Mouse (Mus musculus): ENCODE data around the gene Tshz3. TPM values are rescaled to one million over a fixed set of nuclear protein-coding genes. Genes with fewer than 3 reads are reported as not detected.

Tshz3 gene
- polyA plus RNA-seq, 1 experiment, result 1.5 TPM

DNA sequence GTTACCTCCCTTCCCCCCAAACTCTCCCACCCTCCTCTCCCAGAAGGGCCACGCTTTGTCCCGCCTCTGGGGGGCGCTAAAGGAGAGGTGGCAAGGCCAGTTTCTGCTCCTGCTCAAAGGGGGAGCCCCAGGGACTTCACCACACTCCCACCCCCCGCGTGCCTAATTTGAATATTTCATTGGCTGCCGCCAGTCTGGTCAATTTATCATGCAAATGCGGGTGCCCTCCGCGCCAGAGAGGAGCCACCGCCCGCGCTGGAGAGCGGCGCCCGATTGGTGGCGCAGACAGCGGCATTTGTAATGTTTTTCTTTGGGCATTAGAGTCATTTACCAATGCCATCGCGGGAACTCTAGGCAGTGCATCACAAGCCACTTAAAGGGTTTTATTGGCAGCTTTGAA, 7.4 kb upstream of the Tshz3 start:
- TF ChIP-seq POLR2A (IDR thresholded peaks at IDR 0.05; ENCODE audit: low read depth, low read length) (no peak), CTCF (conservative IDR thresholded peaks at IDR 0.05; ENCODE audit: insufficient read depth, insufficient read length, low read depth, low read length) (peak; percentile 30)
- 5% methylated on average over 19 of the region's 19 CpGs for WGBS
- Histone ChIP-seq H3K4me3 (ENCODE audit: insufficient read depth, low read depth, low read length) (no peak overlapping the region), H3K36me3 (ENCODE audit: control insufficient read depth, insufficient read depth, low read length) (no peaks in the 10 kb centered on the region), H3K27me3 (replicated peaks; ENCODE audit: control insufficient read depth, insufficient read depth, low read length) (0 out of 2 replicates have a peak, but pooled peaks cover 1% of the 10 kb centered on the region), H3K4me1 (ENCODE audit: control insufficient read depth, insufficient read depth, low read length) (no peaks in the 10 kb centered on the region), H3K27ac (ENCODE audit: insufficient read depth, low read depth, low read length) (no peak overlapping the region)
- peak; percentile 23 for DNase-seq

DNA sequence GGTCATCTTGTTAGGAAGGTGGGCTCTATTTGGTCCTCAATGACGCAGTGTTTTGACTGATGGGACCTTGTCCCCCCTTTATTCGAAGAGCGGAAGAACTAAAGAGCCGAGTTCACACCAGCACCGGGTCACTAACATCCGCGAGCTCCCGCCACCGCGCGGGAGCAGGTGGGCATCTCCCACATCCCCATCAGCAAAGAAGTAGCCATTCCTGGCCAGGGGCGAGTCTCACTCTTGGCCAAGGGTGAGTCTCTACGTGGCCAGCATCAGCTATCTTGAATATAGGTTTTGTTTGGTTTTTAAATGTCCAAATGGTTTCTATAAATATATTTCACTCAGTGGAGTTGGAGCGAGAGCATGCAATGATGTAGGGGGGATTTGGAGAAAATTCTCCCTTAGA, 6.3 kb upstream of the Tshz3 start:
- H3K27ac ChIP-seq (ENCODE audit: insufficient read depth, low read depth, low read length), result no peak overlapping the region
- TF ChIP-seq POLR2A (IDR thresholded peaks at IDR 0.05; ENCODE audit: low read depth, low read length), result no peak
- TF ChIP-seq CTCF (conservative IDR thresholded peaks at IDR 0.05; ENCODE audit: insufficient read depth, insufficient read length, low read depth, low read length), result no peak
- WGBS, result 5% methylated on average over 14 of the region's 14 CpGs
- no peak for DNase-seq
- no peak overlapping the region for H3K4me3 ChIP-seq (ENCODE audit: insufficient read depth, low read depth, low read length)
- 0 out of 2 replicates have a peak, but pooled peaks cover 1% of the 10 kb centered on the region for H3K27me3 ChIP-seq (replicated peaks; ENCODE audit: control insufficient read depth, insufficient read depth, low read length)
- no peaks in the 10 kb centered on the region for H3K36me3 ChIP-seq (ENCODE audit: control insufficient read depth, insufficient read depth, low read length)
- no peaks in the 10 kb centered on the region for H3K4me1 ChIP-seq (ENCODE audit: control insufficient read depth, insufficient read depth, low read length)

DNA sequence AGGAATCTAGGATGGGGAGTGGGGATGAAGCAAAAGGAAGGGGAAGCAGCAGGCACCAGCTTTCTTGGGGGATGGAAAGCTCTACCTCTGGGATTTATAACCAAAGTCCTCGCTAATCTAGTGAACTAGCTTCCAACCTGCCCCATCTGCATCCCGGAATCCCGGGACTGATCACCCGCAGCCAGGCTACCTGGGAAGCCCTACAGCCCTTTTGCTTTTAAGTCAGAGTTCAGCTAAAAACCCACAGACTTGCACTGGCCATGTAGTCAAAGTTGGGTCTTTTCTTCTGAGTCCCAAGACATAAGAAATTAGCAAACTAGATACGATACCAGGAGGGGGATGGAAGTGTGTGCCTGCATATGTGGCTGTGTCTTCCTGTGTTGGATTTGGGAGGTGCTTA, 5.5 kb upstream of the Tshz3 start:
- Histone ChIP-seq H3K36me3 (ENCODE audit: control insufficient read depth, insufficient read depth, low read length) (no peaks in the 10 kb centered on the region), H3K27ac (ENCODE audit: insufficient read depth, low read depth, low read length) (no peak overlapping the region), H3K27me3 (replicated peaks; ENCODE audit: control insufficient read depth, insufficient read depth, low read length) (0 out of 2 replicates have a peak, but pooled peaks cover 1% of the 10 kb centered on the region), H3K4me1 (ENCODE audit: control insufficient read depth, insufficient read depth, low read length) (no peaks in the 10 kb centered on the region), H3K4me3 (ENCODE audit: insufficient read depth, low read depth, low read length) (no peak overlapping the region)
- DNase-seq, result no peak
- TF ChIP-seq POLR2A (IDR thresholded peaks at IDR 0.05; ENCODE audit: low read depth, low read length), result no peak
- TF ChIP-seq CTCF (conservative IDR thresholded peaks at IDR 0.05; ENCODE audit: insufficient read depth, insufficient read length, low read depth, low read length), result no peak
- 15% methylated on average over 5 of the region's 5 CpGs for WGBS

DNA sequence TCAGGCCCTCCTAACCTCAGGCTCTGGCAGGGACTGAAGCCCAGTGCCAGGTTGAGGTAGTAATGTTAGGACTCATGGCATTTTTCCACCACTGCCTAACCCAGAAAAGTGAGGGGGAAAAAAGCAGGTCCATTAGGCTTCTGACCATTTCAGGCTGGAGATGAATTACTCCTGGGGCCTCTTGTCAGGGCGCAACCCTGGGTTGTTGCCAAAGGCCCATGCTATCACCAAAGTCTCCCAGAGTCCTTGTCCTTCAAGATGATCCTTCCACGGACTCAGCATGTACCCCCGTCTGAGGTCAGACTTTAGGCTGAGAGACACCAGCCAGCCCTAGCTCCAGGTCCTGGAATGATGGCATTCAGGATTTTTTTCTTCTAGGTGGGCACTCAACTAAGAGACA, 4.8 kb upstream of the Tshz3 start:
- H3K27ac ChIP-seq (ENCODE audit: insufficient read depth, low read depth, low read length), result no peak overlapping the region
- H3K4me3 ChIP-seq (ENCODE audit: insufficient read depth, low read depth, low read length), result no peak overlapping the region
- 63% methylated on average over 3 of the region's 3 CpGs for WGBS
- H3K36me3 ChIP-seq (ENCODE audit: control insufficient read depth, insufficient read depth, low read length), result no peaks in the 10 kb centered on the region
- 0 out of 2 replicates have a peak, but pooled peaks cover 1% of the 10 kb centered on the region for H3K27me3 ChIP-seq (replicated peaks; ENCODE audit: control insufficient read depth, insufficient read depth, low read length)
- DNase-seq, result no peak
- H3K4me1 ChIP-seq (ENCODE audit: control insufficient read depth, insufficient read depth, low read length), result no peaks in the 10 kb centered on the region
- TF ChIP-seq POLR2A (IDR thresholded peaks at IDR 0.05; ENCODE audit: low read depth, low read length) (no peak), CTCF (conservative IDR thresholded peaks at IDR 0.05; ENCODE audit: insufficient read depth, insufficient read length, low read depth, low read length) (no peak)

DNA sequence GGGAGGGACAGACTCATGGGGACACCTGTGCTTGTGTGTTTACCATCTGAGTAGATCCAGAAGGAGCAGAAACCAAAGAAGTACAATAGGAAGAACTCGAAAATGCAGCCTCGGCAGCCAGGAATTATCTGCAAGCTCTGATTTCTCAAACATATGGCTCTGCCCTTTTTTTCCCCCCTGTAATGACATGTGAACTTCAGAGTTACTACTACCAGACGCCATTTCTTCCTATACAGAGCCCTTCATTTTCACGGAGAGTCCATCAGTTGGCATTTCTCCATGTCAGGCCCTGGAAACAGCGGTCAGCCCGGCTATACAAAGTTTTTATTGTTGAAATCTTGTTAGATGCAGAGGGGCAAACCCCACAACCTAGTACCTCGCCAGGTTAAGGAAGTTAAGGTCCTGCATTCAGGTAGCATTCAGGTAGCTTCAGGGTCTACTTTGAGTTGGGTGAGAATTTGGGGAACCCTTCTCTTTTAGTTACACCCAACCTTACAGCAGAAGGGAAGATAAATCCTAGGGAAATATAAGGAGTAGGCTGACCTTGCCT, 3.2 kb upstream of the Tshz3 start:
- Histone ChIP-seq H3K36me3 (ENCODE audit: control insufficient read depth, insufficient read depth, low read length) (no peaks in the 10 kb centered on the region), H3K27ac (ENCODE audit: insufficient read depth, low read depth, low read length) (no peak overlapping the region), H3K4me1 (ENCODE audit: control insufficient read depth, insufficient read depth, low read length) (no peaks in the 10 kb centered on the region), H3K27me3 (replicated peaks; ENCODE audit: control insufficient read depth, insufficient read depth, low read length) (0 out of 2 replicates have a peak, but pooled peaks cover 1% of the 10 kb centered on the region), H3K4me3 (ENCODE audit: insufficient read depth, low read depth, low read length) (no peak overlapping the region)
- DNase-seq, result no peak
- 44% methylated on average over 7 of the region's 7 CpGs for WGBS
- TF ChIP-seq POLR2A (IDR thresholded peaks at IDR 0.05; ENCODE audit: low read depth, low read length), result no peak
- TF ChIP-seq CTCF (conservative IDR thresholded peaks at IDR 0.05; ENCODE audit: insufficient read depth, insufficient read length, low read depth, low read length), result no peak

DNA sequence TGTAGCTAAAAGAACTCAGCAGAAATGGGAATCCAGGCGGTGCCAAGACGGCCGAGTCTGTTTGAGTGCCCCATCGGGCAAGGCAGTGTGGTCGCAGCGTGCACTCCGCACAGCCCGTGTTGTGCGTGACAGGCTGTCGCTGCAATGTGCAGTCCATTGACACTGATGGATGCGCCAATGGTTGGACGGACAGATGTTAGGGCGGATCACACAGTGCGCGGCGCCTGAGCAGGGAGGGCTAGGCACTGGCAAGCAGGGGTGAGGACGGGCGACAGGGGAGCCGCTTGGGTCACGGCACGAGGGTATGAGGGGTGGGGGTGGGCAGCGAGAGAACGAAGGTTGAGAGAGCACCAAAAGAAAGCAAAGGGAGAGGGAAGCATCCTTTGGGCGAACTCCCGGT, 2.6 kb upstream of the Tshz3 start:
- no peaks in the 10 kb centered on the region for H3K4me1 ChIP-seq (ENCODE audit: control insufficient read depth, insufficient read depth, low read length)
- no peak for DNase-seq
- TF ChIP-seq POLR2A (IDR thresholded peaks at IDR 0.05; ENCODE audit: low read depth, low read length) (no peak), CTCF (conservative IDR thresholded peaks at IDR 0.05; ENCODE audit: insufficient read depth, insufficient read length, low read depth, low read length) (no peak)
- no peak overlapping the region for H3K27ac ChIP-seq (ENCODE audit: insufficient read depth, low read depth, low read length)
- H3K36me3 ChIP-seq (ENCODE audit: control insufficient read depth, insufficient read depth, low read length), result no peaks in the 10 kb centered on the region
- 20% methylated on average over 25 of the region's 25 CpGs for WGBS
- 0 out of 2 replicates have a peak, but pooled peaks cover 1% of the 10 kb centered on the region for H3K27me3 ChIP-seq (replicated peaks; ENCODE audit: control insufficient read depth, insufficient read depth, low read length)
- peak overlapping the region; percentile 85 for H3K4me3 ChIP-seq (ENCODE audit: insufficient read depth, low read depth, low read length)

DNA sequence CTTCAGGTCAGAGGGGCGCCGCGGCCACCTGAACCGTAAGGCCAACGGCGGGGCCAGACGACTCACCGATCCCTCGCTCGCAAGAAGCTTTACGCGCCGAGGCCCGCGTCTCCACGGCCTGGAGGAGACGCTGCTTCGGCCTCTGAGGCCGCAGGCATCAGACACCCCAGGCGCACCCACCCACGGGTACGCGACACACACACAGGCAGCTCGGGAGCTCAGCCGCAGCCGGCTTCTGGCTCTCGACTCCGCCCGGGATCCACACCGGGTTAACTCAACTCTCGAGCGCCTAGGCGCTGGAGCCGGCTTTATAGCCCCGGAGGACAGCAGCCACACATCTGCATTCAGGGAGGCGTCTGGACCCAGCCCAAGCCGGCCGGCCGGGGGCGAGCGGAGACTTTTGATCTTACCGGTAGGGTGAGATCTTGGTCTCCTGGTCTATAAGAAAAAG, 2.1 kb upstream of the Tshz3 start:
- H3K36me3 ChIP-seq (ENCODE audit: control insufficient read depth, insufficient read depth, low read length), result no peaks in the 10 kb centered on the region
- under 1% methylated on average over 42 of the region's 42 CpGs for WGBS
- H3K4me3 ChIP-seq (ENCODE audit: insufficient read depth, low read depth, low read length), result peak overlapping the region; percentile 85
- H3K27me3 ChIP-seq (replicated peaks; ENCODE audit: control insufficient read depth, insufficient read depth, low read length), result 0 out of 2 replicates have a peak, but pooled peaks cover under 1% of the 10 kb centered on the region
- TF ChIP-seq CTCF (conservative IDR thresholded peaks at IDR 0.05; ENCODE audit: insufficient read depth, insufficient read length, low read depth, low read length) (no peak), POLR2A (IDR thresholded peaks at IDR 0.05; ENCODE audit: low read depth, low read length) (no peak)
- DNase-seq, result peak; percentile 55
- H3K4me1 ChIP-seq (ENCODE audit: control insufficient read depth, insufficient read depth, low read length), result no peaks in the 10 kb centered on the region
- no peak overlapping the region for H3K27ac ChIP-seq (ENCODE audit: insufficient read depth, low read depth, low read length)
